Mouse (Mus musculus): ENCODE results near the gene Det1.

Det1 gene

DNA sequence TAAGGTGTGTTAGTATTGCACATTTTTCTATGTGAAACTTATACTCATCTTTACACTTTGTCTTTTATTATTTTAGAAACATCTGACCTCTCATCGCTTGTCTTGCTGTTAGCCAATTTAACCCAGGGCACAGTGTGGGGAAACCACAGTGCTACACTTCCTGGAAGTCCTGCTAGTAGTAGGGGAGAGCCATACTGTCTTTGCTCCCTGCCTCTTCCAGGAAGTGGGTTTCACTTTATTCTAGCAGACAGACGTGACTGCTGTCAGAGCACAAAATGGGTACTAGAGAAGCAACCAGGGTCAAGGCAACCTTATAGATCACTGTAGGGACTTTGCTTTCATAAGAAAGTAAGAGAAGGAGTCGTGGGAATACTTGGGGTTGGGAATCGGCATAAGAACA lies 7.0 kb upstream of the Det1 start:
- 72% methylated on average over 4 of the region's 4 CpGs for WGBS

DNA sequence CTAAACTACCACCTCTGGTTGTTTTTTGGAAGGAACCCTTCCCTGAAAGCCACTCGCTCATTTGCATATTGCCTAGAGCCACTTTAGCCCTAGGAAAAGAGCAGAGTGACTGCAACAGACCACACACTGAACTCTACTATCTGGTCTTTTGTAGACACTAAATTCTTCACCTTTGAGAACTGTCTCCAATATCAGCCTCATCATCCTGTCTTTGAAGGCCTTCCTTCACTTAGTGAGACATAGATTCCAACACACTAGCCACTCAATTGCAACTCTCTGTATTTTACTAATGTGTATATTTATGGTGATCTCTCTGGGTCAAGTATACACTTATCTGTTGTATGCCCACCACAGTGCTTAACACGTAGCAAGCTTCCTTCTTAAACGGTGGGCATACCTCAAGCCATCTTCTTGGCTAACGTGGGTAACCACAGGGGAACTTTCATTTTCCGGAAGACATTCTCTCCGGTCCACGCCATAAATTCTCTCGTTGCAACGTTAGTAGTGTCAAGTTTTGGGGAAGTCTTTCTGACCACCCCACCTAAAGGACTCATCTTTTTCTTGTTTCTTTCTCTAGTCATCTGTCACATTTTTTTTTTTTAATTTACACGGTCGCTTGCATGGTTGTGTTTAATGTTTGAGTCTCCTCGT lies 872 bp downstream of the Det1 start:
- WGBS, result 25% methylated on average over 12 of the region's 12 CpGs

DNA sequence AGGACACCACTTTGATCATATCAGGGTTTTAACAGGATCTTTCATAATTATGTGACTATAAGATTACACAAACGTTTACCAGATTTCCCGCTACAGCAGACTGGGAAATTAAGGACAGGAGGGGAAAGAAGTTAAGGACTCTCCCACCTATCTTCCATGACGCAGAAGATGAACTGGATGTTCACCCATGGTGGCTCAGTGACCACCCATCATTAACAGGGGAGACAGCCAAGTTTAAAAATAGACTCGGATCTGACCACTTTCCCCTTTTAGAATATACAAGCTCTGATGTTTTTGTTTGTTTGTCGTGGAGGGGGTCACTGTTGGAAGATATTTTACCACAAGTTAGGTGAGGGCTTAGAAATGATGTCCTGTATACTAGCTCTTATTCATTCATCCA lies 5.5 kb downstream of the Det1 start:
- WGBS, result 71% methylated on average over 5 of the region's 5 CpGs

DNA sequence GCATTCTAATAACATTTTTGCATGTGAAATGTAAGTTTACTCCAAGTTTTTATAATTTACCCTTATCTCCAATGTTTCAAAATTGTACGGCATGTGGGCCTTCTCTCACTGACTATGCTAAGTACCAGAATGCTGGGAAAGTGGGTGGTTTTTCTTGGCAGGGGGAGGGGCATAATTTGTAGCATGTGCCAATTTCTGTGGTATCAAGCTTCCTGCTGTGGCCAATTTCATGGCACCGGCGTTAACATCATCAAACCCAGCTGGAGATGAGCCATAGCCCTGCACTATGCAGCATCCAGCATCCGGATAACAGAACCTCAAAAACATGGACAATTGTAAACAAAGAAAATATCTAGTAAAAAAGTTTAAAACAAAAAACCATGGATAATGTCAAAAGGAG lies 9.8 kb downstream of the Det1 start:
- 75% methylated on average over 4 of the region's 4 CpGs for WGBS

DNA sequence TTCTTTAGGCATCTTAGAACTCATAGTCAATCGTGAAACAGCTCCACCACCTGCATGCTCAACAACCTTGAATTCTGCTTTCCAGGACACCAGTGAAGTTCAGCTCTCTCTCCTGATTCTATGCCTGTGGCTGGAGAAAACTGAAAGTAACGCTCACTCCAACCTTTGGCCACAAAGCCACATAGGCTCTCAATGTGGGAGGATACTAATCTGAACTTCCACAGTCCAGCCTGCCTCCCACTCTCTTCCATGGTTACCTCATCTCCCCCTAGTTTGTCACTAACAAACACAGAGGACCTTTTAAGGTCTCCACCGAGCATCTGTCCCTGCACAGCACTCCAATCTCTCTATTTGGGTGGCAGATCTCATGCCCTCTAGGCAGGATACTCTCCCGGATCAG lies 11.4 kb downstream of the Det1 start:
- 70% methylated on average over 4 of the region's 4 CpGs for WGBS

DNA sequence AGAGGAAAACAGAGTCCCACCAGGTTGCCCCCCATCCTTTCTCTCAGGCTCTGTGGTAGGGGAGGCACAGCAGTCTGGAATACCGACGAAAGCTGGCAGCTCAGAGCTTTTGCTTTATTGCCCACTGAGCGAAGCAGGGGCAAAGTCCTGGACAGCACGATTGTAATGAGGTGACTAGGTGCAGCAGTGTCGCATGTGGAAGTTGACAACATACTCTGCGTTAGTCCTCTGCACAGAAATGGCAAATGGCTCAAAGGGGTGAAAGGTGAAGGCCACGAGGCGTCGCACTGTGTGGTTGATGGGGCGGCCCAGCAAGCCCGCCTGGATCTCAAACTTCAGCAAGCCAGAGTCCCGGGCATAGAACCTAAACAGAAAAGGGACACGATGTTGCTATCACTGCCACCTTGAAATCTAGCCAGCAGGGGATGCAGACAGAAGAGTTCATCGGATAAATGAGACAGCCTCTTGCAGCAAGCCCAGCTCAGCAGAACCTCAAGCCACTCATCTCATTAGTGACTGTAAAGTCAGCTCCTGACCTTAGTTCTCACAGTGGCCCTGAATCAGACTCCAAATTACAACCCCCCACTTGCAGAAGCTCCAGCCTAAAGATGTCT lies 19.2 kb downstream of the Det1 start:
- WGBS, result 93% methylated on average over 14 of the region's 14 CpGs

DNA sequence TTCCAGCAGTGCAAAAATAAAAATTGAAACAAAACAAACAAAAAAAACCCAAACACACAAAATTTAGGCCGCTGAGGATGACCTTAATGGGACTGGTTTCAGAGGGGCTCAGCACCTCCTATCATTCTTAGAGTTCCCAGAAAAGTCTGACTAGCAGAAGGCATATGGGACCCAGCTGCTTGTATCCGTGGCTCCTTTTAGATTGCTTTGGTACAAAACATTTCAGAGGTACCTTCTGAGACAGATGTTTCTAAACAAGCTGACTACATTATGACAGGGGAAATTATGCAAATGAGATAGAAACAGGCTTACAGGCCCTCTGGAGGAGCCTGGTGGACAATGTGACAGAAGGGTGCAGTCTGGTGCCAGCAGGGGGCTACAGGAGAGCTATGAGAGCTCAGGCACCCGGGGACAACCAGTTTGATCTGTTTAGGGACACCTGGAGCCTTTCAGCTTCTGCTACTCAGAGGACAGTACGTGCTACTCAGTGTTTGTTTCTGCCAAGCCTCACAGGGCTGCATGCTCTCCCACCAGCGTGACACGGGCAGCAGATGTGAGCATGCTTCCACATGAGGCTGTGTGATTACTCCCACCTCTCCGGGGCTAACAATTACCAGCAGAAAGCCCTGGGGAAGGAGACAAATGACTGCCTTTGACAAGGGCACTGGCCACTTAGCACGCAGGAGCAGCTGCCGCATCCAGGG lies 20.2 kb downstream of the Det1 start:
- 57% methylated on average over 9 of the region's 9 CpGs for WGBS

DNA sequence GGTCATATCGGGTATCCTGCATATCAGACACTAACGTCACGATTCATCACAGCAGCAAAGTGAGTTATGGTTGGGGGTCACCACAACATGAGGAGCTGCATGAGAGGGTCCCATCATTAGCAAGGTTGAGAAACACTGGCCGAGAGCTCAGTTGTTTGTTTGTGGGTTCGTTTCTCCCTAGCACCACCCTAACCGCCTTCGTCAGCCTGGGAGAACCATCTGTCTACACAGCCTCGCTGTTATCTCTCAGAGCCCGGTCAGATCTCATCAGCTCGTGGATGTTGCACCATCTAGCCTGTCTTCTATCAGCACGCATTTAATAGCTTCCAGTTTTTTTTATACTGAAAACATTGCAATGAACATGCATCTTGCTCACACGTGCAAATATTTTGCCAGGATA lies 28.7 kb downstream of the Det1 start:
- WGBS, result 86% methylated on average over 12 of the region's 12 CpGs

DNA sequence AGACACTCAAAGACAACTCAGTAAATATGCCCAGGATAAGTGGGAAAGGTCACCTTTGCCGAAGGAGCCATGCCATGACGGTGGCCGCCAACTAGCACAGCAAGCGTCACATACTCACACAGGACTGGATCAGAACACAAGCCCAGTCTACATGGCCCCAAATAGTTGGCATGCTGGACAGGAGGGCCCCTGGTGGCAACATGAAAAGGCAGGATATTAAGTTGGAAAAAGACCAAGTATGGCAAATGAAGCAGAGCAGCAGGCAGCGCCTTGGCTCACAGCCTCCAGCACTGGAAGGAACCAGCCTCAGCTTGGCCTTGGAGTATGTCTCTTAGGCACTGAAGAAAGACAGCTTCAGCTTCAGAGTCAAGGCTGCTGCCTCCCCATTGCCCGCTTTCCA lies 33.3 kb downstream of the Det1 start:
- WGBS, result 82% methylated on average over 6 of the region's 6 CpGs

DNA sequence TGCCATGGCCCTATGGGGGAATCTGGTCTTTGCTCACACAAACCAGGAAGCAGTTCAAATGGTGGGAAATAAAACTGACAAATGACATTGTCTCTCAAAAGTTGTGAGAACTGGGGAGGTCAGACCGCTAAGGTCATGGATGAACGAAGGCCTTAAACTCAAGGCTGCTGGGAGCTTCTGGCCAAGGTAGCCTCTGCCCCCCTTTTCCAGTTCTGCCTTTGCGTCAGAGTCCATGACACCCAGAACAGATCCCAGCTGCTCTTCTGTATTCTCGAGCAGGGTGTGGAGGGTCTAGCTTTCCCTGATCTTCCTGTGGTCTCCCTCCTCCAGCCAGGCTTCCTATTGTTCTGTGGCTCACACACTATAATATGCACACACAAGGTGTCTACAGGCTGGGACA lies 39.9 kb downstream of the Det1 start:
- WGBS, result 89% methylated on average over 4 of the region's 4 CpGs

DNA sequence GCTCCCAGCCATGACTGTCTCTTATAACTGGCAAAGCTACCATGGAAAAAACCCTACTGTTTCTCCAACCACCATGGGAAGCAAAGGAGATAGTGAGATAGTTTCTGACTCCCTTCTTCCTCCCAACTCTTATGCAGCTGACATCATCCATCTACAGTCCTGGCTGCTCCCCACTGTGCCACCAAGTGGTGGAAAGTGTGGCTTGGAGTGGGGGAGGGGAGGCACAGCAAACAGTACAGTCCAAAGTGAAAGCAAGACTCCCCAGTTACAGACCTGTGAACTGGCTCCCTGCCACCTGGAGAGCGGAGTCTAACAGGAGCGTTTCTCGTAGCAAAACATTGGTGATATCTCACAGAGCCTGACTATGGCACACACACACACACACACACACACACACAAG lies 43.2 kb downstream of the Det1 start:
- 82% methylated on average over 3 of the region's 3 CpGs for WGBS

DNA sequence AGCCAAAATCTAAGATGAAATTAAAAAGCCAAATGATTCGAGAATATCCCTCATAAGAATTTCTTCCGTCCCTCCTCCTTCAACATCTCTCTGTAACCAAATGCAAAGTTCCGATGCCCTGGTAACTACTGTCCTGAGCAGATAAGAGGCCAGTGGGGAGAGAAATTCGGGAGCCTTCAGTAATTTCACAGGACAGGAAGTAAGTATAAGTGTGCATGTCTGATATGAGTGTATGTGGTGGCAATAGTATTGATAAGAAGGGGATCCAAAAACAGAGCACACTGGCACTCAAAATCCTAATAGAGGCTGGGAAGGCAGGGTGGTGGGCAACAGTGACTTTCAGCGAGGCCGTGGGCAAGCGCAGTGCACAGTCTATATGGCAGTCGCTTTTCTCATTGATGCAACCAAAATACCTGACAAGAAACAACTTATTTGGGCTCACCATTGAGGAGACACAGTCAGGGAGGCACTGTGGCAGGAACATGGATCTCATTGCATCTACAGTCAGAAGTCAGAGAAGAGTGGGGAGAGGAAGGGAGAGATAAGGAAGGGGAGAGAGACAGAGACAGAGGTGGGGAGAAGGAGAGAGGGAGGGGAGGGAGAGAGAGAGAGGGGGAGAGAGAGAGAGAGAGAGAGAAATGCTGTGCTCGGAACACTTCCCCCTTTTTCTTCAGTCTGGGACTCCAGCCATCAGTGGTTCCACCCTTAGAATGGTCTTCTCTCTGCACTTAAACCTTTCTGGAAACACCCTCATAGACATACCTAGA lies 47.1 kb downstream of the Det1 start:
- 75% methylated on average over 9 of the region's 9 CpGs for WGBS

DNA sequence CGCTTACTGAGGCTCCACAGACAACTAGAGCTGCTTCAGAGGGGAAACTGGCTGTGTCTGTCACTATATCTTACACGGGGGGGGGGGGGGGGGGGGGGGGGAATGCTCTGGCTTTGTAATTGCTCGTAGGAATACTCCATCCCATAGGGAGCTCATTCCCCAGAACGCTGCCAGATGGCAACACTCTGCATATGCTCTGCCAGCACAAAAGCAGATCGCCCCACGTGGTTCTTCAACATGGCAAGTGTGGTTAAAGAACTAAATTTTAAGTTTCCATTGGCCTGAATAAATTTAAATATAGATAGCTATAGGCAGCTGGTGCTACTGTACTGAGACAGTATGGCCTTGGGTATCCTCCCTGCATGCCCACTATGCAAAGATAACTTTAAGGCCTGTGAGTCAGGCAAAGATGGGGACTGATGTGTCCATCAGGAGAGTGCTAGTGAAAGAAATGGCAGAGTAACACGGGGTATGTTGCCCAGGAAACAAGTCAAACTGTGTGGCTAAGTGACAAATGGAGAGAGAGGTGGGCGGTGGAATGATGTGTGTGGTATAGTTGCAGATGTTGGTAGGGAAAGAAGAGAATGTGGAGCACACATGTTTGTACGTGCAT lies 49.1 kb downstream of the Det1 start:
- WGBS, result 25% methylated on average over 8 of the region's 9 CpGs

DNA sequence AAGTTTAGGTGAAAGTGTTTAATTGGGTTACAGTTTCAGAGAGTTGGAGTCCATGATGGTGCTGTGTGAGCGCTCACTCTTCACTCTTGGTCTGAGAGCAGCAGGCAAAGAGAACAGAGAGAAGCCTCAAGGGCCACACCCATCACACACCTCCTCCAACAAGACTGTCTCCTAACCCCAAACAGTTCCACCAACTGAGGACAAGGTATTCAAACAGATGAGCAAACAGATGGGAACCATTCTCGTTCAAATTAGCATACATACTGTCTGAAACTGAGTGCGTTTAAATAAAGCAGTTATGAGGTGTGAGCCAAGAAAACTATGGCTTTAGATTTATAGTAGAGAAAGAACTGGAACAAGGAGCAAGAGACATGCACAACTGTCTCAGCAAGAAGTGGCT lies 50.4 kb downstream of the Det1 start:
- WGBS, result 62% methylated on average over 3 of the region's 3 CpGs

DNA sequence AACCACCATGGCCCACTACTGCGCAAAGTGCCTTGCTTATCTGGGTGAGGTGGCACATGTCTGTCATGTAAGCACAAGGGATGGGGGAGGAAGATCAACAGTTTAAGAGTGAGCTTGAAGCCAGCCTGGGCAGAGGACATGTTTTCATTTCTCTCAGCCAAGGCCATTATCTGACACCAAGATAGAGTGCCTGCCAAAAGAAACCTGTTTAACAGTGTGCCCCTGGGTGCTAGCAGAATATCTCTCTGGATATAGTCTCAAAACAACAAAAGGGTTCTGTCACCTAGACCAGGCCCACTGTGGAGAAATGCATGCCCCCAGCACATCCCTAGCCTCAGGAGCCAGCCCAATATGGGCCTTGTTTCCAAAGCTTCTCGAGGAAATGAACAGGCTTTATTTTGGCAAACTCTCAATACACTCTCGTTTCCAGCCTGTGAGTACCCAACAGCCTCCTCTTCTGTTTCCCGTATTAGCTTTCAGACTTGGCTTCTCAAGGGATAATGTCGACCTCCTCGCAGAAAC lies 52.4 kb downstream of the Det1 start:
- 43% methylated on average over 6 of the region's 6 CpGs for WGBS

DNA sequence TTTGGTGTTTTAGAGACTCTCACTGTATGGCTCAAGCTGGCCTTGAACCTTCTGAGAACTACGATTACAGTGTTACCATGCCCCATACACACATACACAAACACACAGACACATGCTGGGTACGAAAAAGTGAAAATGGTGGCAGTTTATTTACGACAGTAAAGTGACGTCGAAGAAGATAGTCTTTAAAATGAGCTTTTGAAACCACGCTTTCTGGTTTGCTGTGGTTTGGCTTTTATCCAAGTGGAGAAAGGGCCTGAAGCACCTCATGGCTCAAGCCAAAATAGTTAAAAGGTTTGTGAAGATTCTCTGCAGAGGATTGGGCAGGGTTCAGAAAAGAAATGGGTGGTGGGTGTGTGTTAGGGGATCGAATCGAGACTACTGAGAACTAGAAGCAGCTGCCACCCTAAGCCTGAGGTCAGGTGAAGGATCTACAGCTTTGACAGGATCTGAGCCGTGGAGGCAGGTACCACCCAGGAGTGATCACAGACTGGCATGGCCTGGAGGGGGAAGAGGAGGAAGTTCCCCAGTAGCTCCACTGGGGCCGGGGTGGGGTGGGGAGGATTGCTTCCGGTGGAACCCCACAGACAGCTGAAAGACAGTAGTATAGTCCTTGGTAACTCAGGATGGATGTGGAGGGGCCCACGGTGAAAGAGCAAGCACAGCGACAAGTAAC lies 53.0 kb downstream of the Det1 start:
- 89% methylated on average over 13 of the region's 13 CpGs for WGBS

DNA sequence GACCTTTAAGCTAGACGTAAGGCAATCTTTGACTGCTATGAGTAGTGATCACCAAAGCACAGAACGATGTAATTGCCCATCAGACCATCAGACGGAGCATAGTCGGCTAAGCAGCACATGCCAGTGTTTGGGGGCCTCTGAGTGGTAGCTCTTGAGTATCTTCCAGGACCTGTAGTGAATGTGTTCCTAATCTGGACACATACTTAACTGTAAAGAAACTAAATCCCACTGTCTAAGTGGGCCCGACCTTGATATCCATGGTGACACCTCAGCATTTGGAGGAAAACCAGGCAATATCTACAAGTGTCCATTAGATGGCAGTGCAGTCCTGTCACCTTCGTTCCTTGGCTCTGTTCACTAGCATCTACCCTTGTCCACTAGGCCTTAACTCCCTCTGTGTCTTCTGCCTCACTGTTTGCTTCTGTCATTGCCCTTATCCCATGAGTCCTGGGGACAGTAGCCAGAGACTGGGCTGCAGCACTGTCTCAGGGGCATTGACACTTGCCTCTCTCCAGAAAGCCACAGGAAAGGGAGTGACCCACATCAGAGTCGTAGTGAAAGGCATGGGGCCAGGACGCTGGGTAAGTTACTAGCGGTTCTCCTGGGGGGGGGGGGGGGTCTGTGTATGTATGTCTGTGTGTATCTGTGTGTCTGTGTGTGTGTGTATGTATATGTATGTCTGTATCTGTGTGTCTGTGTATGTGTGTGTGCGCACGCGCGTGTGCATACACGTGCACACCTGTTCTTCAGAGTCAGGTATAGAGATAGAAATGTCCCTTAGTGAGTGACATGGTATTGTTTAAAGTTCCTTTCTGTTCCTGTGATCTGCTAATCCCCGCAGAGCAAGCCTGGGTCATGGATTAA lies 55.5 kb downstream of the Det1 start:
- 75% methylated on average over 15 of the region's 15 CpGs for WGBS

DNA sequence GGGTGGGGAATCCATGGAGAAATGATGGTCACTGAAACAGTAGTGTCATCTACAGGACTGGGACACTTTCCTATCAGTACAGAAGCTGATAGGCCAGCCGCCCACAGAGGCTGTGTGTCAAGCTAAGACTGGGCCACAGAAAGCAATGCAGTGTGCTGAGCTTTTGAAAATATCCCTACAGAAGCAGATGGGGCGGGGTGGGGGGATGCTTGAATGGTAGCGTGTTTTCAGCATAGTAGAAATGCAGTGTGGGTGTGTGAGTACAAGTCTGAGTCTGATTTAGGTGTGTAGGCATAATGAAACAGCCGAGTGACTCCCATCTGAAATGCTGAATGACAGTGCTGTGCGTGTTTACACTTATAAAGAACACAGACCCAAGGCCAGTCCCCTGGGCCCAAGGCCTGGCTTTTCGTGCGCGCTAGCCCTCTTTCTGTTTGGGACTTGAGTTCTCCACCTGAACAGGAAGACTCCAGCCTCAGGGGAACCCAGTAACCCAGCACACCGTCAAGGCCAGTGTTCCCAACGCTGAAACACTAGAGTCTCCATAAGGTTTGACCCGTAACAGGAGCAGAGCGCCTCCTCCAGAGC lies 59.2 kb downstream of the Det1 start:
- WGBS, result 74% methylated on average over 12 of the region's 12 CpGs

DNA sequence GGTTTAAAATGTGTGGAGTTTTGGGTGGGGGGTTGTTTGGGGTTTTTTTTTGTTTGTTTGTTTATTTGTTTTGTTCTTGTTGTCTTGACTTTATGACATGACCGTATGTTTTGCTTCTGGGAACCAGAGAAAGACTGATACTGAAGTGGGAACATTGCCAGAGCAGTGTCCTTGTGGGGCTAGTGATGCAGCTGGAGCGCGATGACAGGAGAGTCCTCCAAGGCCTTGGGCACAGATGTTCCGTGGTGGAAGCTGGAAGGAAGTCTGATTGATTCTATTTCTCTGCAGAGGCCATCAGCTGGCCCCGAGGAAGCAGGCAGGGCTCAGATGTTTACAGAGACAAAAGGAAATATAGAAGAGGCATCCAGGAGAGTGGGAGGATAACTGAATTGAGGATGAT lies 61.2 kb downstream of the Det1 start:
- WGBS, result 57% methylated on average over 5 of the region's 5 CpGs

Data from cerebral cortex, adult 2 months (tissue).